Mouse (Mus musculus) left cerebral cortex, adult 9 months (tissue): Measurements from ENCODE around the gene Ptgdr2.

ENCODE experiments used
- DNase-seq, 2 experiments: peaks; one replicate each; pipeline ENCODE4 v3.0.0; 2022; ENCODE audit warnings: low spot score in 2 of 2

Ptgdr2 gene

DNA sequence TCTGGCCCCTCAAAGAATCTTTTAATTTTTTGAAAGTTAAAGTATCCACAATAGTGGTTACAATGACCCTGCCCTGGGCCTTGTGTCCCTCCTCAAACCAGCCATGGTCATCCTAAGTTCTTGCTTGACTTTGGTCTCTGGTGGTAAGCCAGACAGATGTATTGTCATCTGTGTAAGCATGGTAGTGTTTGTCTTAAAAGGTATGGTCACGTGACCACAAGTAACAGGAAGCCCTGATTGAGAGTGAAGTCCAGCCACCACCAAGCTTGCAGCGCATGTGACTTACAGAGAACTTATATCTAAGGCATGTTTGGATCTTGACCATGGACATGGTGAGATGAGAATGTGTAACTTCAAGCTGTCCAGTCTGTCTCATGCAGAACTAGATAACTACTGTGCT, 38.2 kb downstream of the Ptgdr2 start:
- no peak for DNase-seq

DNA sequence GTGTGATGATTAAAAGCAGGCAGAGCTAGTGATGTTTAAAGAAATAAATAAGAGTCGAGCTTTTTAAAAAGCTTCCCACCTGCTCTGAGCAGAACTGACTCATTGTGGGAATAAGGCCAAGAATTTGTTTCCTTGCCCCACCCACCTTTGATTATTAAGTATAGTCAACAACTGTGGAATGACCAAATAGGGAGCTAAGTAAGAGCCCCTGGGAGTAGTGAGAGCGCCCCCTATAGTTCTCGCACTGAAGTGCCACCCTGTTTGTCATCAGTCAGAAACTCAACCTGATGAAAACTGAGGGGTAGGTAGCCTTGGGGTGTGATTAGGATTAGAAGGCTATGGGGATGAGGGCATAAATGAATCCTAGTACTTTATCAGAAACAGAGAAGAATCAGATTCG, 39.4 kb downstream of the Ptgdr2 start:
- DNase-seq, result no peak

DNA sequence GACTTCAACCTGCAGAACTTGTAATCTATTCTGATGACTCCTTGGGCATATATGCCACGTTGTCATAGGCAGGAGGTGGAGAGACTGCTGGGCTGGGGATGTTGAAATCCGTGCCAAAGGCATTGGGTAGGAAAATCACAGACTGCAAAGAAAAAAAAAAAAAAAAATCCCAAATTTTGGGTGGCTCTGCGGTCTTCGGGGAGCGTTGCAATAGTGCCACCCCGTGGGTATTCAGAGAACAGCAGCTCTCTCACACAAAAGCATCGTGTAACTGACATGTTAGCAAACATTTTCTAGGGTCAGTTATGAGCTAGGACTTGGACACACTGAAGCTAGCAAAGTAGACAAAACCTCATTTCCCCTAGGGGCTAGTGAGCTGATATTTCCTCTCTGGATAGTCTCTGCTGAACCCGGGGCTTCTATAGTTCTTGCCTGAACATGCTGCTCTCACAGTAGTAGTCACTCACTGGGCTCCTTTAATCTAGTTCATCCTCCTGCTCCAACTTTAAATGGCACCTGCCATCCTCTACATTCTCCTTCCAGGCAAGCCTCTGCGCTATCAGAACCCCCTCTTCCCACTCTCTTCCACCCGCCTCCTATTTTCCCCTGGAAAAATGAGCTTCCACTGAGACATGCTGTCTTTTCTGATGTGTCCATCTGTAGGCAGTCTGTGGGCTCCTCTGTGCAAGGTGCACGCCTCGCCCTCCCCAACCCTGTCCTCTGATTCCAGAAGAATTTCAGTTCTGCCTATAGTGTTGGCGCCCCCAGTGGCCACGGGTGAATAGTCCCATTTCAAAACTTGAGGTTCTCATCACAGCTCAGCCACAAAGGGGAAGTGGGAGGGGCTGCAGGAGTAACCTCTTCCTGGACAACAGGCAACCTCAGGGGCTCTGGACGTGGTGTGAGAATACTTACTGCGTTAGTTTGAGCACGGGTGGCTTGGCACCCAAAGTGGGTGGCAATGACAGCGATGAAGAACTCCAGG, 42.5 kb downstream of the Ptgdr2 start:
- peak; percentile 16 to 80 for DNase-seq

DNA sequence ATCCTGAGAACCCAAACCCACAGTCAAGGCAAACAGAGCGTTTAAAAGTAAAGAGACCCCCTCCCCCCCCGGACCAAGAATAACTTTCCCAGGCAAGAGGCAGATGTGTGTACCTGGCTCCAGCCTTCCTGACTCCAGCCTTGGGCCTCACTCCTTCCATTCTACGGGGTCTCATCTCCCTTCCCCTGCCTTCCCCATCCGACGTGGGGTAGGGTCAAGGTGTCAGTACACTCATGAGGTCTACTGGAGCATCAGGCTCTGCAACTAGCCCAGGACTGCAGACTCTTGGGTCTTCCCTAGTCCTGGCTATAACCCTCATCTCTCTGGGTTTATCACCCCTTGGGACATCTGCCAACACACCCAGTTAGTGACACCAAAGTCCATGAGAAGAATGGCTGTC, 43.2 kb downstream of the Ptgdr2 start:
- no peak for DNase-seq

DNA sequence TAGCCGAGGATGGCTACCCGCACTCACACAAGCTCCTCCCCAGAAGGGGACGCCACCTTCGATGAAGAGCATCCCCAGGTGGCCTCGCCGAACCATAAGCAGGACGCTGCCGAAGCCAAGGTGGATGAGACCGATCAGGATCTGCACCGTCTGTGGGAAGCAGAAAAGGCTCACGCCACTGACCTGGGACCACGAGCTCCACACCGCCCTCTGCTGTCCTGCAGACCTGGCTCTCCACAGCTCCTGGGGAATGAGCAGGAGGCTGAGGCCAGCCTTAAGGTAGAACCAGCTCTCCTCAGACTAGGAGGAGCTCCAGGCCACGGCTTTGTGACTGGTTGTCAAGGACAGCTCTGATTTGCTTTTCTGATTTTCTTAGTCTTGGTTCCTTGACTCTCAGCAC, 46.2 kb downstream of the Ptgdr2 start:
- DNase-seq, result no peak

DNA sequence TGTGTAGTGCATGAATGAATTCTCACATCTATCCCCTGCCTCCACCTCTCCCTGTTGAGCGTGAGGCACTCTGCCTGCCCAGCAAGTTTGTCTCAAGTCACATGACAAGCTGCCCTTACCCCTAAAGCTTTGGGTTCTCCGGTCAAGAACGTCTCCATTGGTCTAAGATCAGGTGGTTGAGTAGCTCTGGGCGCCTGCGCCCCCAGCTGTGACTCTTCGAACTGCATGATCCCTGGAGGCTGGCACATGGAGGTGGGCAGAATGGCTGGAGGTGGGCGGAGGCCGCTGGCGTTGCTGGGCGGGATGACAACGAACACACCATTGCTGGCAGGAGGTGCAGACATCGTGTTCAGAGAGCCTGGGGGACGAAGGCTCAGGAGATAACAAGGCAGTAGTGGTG, 47.6 kb downstream of the Ptgdr2 start:
- DNase-seq, result no peak

DNA sequence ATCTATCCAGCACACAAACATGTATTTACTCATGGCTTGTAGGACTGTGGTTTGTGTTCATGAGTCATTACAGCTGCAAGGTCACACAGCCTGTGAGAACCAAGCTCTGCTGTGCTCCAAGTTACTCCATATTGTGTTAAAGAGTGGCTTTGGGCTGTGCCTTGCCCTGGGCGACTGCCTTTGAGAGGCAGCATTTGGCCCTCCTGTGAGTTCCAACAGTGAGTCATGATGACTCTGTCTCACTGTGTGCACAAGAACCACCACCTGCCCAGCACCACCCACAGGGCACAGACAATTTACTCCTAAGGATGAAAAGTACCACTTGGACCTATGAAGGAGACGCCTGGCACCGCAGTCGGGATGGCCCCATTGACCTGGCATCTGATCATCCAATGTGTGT, 48.9 kb downstream of the Ptgdr2 start:
- DNase-seq, result no peak

DNA sequence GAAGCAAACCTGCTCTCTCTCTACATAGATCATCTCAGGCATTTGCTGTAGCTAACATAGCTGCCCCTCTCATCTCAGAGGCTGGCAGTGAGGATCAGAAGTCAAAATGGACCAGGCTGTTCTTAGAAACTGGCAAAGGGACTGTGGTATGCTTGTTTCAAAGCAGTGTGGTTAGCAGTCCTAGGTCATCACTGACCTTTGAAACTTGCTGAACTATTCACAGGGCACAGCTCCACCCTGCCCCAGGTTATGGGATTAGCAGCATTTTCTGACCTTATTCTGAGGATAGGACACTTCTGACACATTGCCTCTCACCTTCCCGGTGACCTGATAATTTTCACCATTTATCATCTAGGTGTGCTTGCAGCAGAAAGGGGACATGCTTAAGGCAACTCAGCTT, 51.6 kb downstream of the Ptgdr2 start:
- no peak for DNase-seq

DNA sequence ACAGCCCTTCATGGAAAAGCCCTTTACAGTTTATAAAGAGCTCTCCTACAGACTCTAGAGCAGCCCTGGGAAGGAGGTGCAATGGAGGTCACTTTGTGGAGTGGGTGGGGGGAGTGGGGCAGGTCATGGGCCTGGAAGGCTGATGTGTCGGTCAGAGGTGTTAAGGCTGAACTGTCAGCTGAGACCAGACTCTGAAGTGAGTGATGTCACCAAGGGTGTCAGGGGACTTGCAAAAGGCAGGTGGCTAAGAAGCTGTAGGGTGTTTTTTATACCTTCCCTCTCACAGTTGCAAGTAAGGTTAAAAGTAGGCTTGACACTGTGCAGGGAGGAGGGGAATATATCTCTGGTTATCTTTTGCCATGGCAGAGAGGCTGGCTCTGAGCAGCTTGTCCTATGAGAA, 53.8 kb downstream of the Ptgdr2 start:
- DNase-seq, result no peak

DNA sequence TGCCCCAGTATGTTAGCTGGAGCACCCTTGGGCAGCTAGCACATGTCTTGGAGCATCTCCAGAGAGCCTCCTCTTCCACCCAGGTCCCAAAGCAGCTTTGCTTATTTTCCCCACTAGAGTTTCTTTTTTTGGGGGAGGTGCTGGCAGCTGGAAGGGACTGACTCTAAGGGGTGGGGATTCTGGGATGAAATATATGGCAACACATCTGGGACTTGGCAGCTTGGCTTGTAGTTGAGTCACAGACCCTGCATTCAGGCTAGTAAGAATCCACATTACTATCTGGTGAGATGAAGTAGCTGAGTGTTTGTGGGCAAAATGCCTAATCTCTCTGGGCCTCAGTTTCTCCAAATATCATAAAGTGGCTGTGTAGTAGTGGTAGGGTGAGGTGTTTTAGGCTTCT, 55.0 kb downstream of the Ptgdr2 start:
- DNase-seq, result no peak
